Mouse (Mus musculus): Measurements from ENCODE around the gene Rapgef3. TPM values are rescaled to one million over a fixed set of nuclear protein-coding genes. Genes with fewer than 3 reads are reported as not detected.

Rapgef3 gene
- 6.8 and 8.0 TPM in 2 replicates for polyA plus RNA-seq (2015; fragmentation: Nextera tagmentation; extraction: Ambion mirVana)

GRCm38 (mm10) chr15:97767280-97768186 is at the start of gene Rapgef3:
TSS of gene Rapgef3 (minus strand) at chr15:97767972.

GRCm38 (mm10) chr15:97778311-97779098 is 10.7 kb upstream of the Rapgef3 start, which contains the start of gene Slc48a1:
TSS of gene Slc48a1 (plus strand) at chr15:97778520.

DNA sequence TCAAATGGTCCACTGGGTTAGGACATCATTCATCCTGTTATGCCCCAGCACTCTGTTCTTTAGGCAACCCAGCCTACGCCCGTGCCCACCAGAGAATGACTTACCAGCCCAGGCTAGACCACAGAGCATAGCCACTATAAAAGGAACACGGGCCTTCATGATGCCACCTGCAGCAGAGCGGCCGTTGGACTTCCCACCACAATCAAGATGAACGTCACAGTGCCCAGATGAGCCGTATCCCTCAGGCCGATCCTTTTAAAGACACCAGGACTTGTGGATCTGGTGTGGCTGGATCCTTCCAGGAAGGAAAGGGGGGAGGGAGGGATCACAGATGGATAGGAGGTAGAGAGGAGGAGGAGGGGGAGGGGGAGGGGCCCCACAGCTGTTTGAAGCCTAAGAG is 36.7 kb downstream of the Rapgef3 start, which contains the start of gene Endou:
Endou (minus strand) TSS at position 229 of the 400 bp plus-strand sequence.

GRCm38 (mm10) chr15:97705211-97706050 is 62.3 kb downstream of the Rapgef3 start, which contains the start of gene Rpap3:
TSS of gene Rpap3 (minus strand) at chr15:97705825.

Other genes with a start within 250 kb of the Rapgef3 start
- 16.2 and 16.9 TPM in 2 replicates for gene Rpap3, start 62.1 kb downstream of the Rapgef3 start, polyA plus RNA-seq (2015; fragmentation: Nextera tagmentation; extraction: Ambion mirVana)
- 1.1 and 1.3 TPM in 2 replicates for gene Endou, start 36.6 kb downstream of the Rapgef3 start, polyA plus RNA-seq (2015; fragmentation: Nextera tagmentation; extraction: Ambion mirVana)
- gene Slc48a1, start 10.5 kb upstream of the Rapgef3 start, polyA plus RNA-seq (2015; fragmentation: Nextera tagmentation; extraction: Ambion mirVana): 103 and 107 TPM in 2 replicates
- 18.5 and 23.6 TPM in 2 replicates for gene Hdac7, start 76.5 kb upstream of the Rapgef3 start, polyA plus RNA-seq (2015; fragmentation: Nextera tagmentation; extraction: Ambion mirVana)
- 0.78 and 1.1 TPM in 2 replicates for gene Vdr, start 142.7 kb upstream of the Rapgef3 start, polyA plus RNA-seq (2015; fragmentation: Nextera tagmentation; extraction: Ambion mirVana)
- gene Tmem106c, start 196.2 kb upstream of the Rapgef3 start, polyA plus RNA-seq (2015; fragmentation: Nextera tagmentation; extraction: Ambion mirVana): 20.0 and 24.5 TPM in 2 replicates
- gene Col2a1, start 236.7 kb upstream of the Rapgef3 start, polyA plus RNA-seq (2015; fragmentation: Nextera tagmentation; extraction: Ambion mirVana): 0.04 TPM in 1 of 2 replicates, not detected in the other

All from spleen, postnatal 0 days (tissue).